Mouse (Mus musculus) right cerebral cortex, postnatal 4 days (tissue): ENCODE results near the gene Senp1.

Source experiments
- DNase-seq: peaks from one replicate; pipeline ENCODE4 v3.0.0-alpha.2; 2022

Senp1 gene

DNA sequence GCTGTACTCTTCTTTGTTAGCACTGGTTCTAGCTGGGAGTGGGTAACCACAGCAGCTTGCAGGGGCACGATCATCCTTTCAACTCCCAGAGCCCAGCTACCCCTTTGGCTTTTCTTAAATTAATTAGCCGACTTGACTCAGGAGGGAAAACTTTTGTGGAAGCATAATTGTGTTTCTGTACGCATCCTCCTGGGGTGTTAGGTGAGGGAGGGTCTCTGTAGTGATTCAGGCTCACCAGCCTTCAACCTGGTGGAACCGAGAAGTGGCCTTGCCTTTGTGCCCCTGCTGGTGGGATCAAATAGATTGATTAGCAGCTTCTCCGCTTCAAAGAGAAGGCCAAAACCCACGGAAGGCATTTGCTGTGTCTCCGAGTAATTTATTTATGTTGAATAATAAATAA lies 93.6 kb downstream of the Senp1 start:
- no peak for DNase-seq

DNA sequence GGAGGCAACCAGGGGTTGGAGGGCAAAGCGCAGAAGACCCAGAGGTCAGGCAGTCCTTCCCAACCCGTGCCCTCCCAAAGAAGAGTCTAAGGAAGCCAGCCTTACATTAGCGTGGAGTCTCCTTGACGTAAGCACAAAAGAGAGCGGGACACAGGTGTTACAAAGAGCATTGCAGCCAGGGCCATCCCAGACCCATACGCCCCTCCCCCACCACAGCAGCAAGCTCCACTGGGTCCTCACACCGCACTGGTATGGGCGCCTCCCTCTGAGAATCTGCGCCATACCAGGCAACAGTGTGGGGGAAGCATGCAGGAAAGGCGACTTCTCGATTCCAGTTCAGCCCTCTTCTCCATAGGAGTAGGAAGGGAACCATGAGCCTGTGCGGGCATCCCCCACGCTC lies 94.0 kb downstream of the Senp1 start:
- no peak for DNase-seq

DNA sequence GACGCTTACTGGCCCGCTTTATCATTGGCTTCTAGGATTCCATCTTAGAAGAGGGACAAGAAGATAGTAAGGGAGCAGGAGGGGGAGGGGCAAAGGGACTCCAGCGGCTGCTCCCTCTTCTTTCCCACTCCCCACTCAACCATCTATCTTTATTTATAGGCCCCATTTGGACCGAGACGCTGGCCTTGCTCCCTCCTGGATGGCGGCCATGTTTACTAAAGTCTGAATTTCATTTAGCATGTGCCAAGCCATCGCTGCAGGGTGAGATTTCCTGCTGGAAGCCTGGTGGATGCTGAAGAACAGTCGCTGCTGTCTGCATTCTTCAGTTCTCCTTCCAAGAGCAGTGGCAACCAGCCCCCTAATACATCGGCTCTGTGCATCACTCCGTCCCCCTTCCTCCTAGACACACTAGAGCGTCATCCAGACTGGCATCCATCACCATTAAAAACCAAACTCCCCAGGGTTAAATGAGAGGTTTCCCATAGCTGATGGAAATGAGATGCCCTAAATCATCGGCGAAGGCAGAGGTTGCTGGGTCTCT lies 96.8 kb downstream of the Senp1 start:
- DNase-seq, result peak; percentile 65

DNA sequence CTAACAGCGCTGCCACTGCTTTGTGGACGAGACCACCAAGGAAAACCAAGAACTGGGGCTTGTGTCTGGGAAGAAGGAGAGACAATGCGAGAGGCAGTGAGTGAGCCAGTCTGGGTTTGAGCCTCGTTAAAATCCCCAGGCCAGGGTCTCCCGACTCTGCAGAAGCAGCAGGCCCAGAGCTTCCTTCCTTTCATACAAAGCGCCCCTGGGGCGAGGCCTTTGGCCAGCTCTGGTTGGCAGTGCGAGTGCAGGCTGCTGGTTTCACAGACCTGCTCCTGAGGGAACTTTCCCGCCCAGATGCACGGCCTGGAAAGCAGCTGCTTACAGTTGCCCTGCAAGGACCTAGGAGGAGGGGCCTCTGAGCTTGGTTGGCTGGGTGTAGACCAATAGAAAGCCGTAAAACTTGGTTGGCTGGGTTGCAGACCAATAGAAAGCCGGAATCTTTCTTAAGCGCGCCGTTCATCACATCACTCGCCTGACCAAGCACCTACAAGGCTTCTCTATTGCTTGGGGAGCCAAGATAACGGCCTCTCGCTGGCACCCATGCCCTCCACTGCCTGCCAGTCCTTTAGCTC lies 100.7 kb downstream of the Senp1 start:
- peak; percentile 68 for DNase-seq

DNA sequence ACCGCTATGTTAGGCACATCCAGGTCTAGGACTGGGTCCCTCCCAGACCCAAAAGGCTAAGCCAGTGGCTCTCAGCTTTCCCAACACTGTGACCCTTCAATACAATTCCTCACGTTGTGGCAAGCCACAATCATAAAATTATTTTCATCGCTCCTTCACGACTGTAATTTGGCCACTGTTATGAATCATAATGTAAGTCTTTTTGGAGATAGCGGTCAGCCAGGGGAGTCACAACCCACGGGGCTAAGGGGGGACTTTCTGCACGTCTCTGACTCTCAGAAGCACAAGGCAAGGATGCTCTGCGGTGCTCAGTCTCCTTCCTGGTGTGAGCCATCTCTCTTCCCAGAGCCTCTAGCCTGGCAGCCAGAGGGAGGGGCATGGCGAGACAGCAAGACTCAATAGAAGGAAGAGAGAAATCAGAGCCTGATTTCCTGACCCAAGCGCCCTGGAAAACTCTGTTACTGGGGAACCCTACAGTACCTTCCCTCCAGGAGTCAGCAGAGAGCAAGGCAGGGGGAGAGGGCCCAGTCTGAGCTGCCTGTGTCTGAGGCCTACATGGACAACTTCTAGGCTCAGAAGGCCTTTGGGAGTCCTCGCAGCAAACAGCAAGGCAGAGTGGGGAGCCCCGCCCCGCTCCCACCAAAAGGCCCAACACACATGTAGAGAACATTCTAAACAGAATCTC lies 101.4 kb downstream of the Senp1 start:
- DNase-seq, result no peak

DNA sequence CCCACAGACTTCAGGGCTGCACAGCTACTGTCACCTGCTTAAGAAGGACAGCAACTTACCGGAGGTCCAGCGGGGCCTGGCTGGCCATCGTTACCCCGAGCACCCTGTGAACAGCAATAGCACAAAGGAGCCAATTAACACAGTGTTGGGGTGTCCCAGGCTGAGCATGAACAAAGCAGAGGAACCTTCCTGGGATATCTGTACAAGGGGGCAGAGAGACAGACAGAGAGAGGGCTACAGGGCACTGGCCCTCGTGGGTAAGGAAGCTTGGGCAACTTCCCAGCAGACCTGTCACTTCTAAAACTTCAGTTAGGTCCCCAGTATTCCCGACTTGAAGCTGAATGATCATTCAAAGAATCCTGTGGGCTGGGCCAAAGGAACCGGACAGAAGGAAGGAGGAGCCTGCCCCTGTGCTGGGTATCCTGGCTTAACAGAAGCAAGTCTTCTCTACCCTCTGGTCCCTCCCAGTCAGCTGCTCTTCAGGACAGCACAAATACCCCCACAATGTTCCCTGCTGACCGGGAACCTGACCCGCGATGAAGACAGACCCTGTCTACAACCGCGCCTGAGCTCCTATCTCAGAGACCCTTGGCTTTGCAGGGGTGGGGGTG lies 102.2 kb downstream of the Senp1 start:
- DNase-seq, result no peak

DNA sequence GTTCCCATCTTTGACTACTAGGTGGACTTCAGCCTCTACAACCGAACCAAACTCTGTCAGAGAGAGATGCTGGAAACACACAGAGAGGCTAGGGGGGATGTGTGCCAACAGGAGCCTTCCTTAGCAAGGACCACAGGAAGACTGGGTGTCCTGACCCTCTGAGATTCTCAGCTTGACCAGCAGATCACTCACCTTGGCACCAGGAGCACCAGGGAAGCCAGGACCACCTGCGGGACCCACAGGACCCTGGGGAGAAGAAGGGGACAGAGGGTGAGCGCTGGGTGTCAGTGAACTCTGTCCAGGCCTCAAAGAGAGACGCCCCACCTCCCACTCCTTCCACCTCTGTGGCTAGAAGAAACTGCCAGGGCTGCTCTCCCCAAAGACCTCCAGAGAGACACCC lies 102.8 kb downstream of the Senp1 start:
- DNase-seq, result no peak

DNA sequence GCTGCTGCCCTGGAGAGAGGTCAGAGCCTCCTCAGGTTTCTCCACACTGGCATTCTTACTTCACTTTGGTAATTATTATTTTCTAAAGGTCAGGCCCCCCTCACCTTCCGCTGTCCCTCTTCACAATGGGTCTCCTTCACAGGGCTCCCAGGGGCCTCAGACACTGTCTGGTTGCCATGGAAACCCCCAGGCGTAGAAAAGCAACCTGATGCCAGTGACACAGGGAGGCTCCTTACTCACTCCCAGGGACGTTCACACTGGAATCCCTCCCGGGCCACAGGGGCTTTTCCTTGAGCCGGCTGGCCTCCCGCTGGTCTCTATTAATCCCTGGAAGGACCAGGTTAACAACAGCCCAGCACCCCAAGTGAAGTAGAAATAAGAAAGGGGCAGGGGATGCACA lies 103.4 kb downstream of the Senp1 start:
- no peak for DNase-seq

DNA sequence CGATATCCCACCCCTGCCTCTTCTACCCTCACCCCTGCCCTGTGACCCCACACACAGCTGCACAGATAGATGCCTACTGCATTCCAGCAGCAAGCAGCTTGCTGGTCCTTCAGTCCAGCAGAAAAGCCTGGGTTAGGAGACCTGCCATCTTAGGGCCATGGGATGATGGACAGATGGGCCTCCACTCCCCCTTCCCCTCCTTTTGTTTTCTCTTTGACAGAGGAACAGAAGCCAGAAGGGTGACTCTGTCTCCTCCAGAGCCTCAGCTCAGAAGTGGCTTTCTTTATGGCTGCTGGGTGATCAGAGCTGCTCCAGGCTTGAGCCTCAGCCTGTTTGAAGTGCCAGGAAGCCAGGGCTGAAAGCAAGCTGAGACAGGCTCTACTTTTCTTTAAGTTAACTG lies 104.0 kb downstream of the Senp1 start:
- no peak for DNase-seq
